Mouse (Mus musculus) limb, embryonic 13.5 days (tissue): Measurements from ENCODE around the gene Gm35549. TPM values are rescaled to one million over a fixed set of nuclear protein-coding genes. Genes with fewer than 3 reads are reported as not detected.
A peak's percentile ranks its signal among the peaks of the same experiment; 100 is the strongest.

Experiments used
- ATAC-seq: fragments of 200-750 bp; cut with Nextera tagmentation; 2 replicates; pipeline ENCODE4 v1.8.0; 2017; ENCODE audit warnings: low read depth, moderate number of reproducible peaks, moderate TSS enrichment; ENCODE audit not compliant: low FRiP score
- H3K27ac ChIP-seq: fragments of 300-500 bp; sonication (generic); 2 replicates; pipeline ENCODE4 v1.5.1; 2015; ENCODE audit warnings: inconsistent platforms, mild to moderate bottlenecking, moderate library complexity
- H3K27me3 ChIP-seq: fragments of 300-500 bp; sonication (generic); 2 replicates; pipeline ENCODE4 v1.6.1; 2015; ENCODE audit warnings: mild to moderate bottlenecking, inconsistent platforms
- H3K36me3 ChIP-seq: fragments of 300-500 bp; sonication (generic); 2 replicates; pipeline ENCODE4 v1.6.1; 2015; ENCODE audit warnings: inconsistent platforms, mild to moderate bottlenecking, moderate library complexity
- H3K4me1 ChIP-seq: fragments of 300-500 bp; sonication (generic); 2 replicates; pipeline ENCODE4 v1.6.1; 2015; ENCODE audit warnings: inconsistent platforms
- H3K4me2 ChIP-seq: fragments of 300-500 bp; sonication (generic); replicated peaks from 2 replicates; pipeline ENCODE4 v1.6.1; 2015; ENCODE audit warnings: inconsistent platforms, mild to moderate bottlenecking, moderate library complexity
- H3K4me3 ChIP-seq: fragments of 300-500 bp; sonication (generic); 2 replicates; pipeline ENCODE4 v1.5.1; 2015; ENCODE audit warnings: moderate library complexity, mild to moderate bottlenecking, inconsistent platforms
- H3K9ac ChIP-seq: fragments of 300-500 bp; sonication (generic); 2 replicates; pipeline ENCODE4 v1.6.1; 2015; ENCODE audit warnings: mild to moderate bottlenecking, inconsistent platforms
- H3K9me3 ChIP-seq: fragments of 300-500 bp; sonication (generic); 2 replicates; pipeline ENCODE4 v1.6.1; 2016; ENCODE audit warnings: inconsistent platforms
- WGBS: fragments of 180-500 bp; shearing (Covaris S2); methylation state at CpG from one replicate; pipeline ENCODE4 v1.1.7; 2015; 5-methylcytosine and 5-hydroxymethylcytosine counted together
- polyA plus RNA-seq: library from polyadenylated mRNA; unstranded; fragments of >200 nt; fragmentation: Nextera tagmentation; extraction: Ambion mirVana; gene quantifications from 2 replicates; pipeline ENCODE4 v1.2.1, GENCODE M21; 2015

Gm35549 gene
- polyA plus RNA-seq, 1 experiment from 2014 or later = 0.67 TPM

- Histone ChIP-seq H3K9me3 (no peaks in the 10 kb centered on the region), H3K4me1 (no peaks in the 10 kb centered on the region), H3K36me3 (peaks cover 71% of the 10 kb centered on the region), H3K9ac (no peak overlapping the region), H3K27me3 (no peaks in the 10 kb centered on the region), H3K27ac (no peak overlapping the region), H3K4me2 (no peak overlapping the region), H3K4me3 (no peak overlapping the region)
- 84% methylated on average over 5 of the region's 5 CpGs for WGBS
- no peak for ATAC-seq
Observed at GRCm38 (mm10) chr9:122823374-122824017, 20.3 kb downstream of the Gm35549 start.

GRCm38 (mm10) chr9:122815239-122815851 is 28.5 kb downstream of the Gm35549 start:
- Histone ChIP-seq H3K27me3 (no peaks in the 10 kb centered on the region), H3K9me3 (no peaks in the 10 kb centered on the region), H3K27ac (no peak overlapping the region), H3K36me3 (peaks cover 29% of the 10 kb centered on the region), H3K4me2 (no peak overlapping the region), H3K9ac (no peak overlapping the region), H3K4me3 (no peak overlapping the region), H3K4me1 (no peaks in the 10 kb centered on the region)
- 87% methylated on average over 4 of the region's 4 CpGs for WGBS
- ATAC-seq = no peak

DNA sequence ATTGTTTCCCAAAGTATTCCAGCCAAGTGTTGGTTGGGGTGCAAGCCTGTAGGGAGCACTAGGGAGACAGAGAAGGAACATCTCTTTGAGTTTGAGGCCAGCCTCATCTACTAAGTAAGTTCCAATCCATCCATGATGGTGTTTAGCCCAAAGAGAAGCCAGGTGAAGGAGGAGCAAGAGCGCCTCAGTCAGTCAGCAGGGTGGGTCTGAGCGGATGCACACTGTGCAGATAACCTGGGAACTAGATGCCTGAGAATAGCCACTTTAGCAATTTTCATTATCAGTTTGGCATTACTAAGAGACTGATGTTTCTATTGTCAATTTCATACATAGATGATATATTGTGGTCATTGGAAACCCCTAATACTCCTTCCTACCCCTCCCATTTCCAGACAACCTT is 29.1 kb downstream of the Gm35549 start:
- no peak overlapping the region for H3K4me2 ChIP-seq
- no peaks in the 10 kb centered on the region for H3K4me1 ChIP-seq
- no peaks in the 10 kb centered on the region for H3K9me3 ChIP-seq
- H3K9ac ChIP-seq = no peak overlapping the region
- no peak overlapping the region for H3K27ac ChIP-seq
- H3K36me3 ChIP-seq = peaks cover 24% of the 10 kb centered on the region
- no peaks in the 10 kb centered on the region for H3K27me3 ChIP-seq
- ATAC-seq = no peak
- WGBS = 98% methylated on average over 2 of the region's 2 CpGs
- no peak overlapping the region for H3K4me3 ChIP-seq

- ATAC-seq = no peak
- H3K27me3 ChIP-seq = no peaks in the 10 kb centered on the region
- H3K4me3 ChIP-seq = no peak overlapping the region
- peaks cover 29% of the 10 kb centered on the region for H3K36me3 ChIP-seq
- no peak overlapping the region for H3K27ac ChIP-seq
- H3K4me2 ChIP-seq = no peak overlapping the region
- no peaks in the 10 kb centered on the region for H3K4me1 ChIP-seq
- no peak overlapping the region for H3K9ac ChIP-seq
- 89% methylated on average over 5 of the region's 5 CpGs for WGBS
- no peaks in the 10 kb centered on the region for H3K9me3 ChIP-seq
Observed at GRCm38 (mm10) chr9:122812386-122812785, 31.4 kb downstream of the Gm35549 start.

DNA sequence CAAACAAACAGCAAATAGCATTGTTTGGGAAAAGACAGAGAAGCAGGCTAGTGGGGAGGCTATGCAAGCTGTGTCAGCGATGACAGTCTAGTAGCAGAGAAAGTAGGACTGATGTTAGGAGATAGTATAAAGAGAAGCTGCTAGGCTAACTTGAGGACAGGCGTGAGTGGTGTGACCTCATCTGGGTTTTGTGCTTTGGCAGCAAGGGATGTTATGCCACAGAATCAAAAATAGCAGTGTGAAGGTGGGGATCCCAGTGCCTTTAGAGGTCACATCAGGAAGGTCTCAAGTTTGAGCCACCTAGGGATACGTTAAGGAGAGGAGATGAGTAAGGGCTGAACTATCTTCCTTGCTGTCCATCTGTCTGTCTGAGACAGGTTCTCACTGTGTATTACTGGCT is 33.6 kb downstream of the Gm35549 start:
- 87% methylated on average over 3 of the region's 3 CpGs for WGBS
- H3K27me3 ChIP-seq = no peaks in the 10 kb centered on the region

DNA sequence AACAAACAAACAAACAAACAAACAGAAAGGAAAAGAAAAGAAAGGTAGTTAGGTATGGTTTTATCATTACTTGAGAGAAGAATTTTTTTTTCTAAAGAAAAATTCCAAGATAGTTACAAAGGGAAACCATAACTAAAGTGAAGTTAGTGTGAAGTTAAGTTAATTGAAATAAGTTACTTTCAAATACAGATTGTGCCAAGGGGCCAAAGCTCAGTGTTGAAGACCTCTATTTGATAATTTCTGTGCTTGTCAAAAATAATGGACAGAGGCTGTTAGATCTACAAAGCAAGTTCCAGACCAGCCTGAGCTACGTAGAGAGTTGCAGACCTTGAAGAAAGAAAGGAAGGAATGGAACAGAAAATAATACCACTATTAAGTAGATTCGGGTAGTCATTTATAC is 36.6 kb downstream of the Gm35549 start:
- H3K9ac ChIP-seq = no peak overlapping the region
- peaks cover 10% of the 10 kb centered on the region for H3K36me3 ChIP-seq
- 88% methylated on average over 2 of the region's 2 CpGs for WGBS
- ATAC-seq = no peak
- peaks cover 10% of the 10 kb centered on the region for H3K4me1 ChIP-seq
- no peaks in the 10 kb centered on the region for H3K9me3 ChIP-seq
- H3K27ac ChIP-seq = no peak overlapping the region
- H3K4me3 ChIP-seq = no peak overlapping the region
- no peak overlapping the region for H3K4me2 ChIP-seq
- no peaks in the 10 kb centered on the region for H3K27me3 ChIP-seq

More for the DNA sequence above, 33.6 kb downstream of the Gm35549 start:
- ATAC-seq = no peak
- no peaks in the 10 kb centered on the region for H3K9me3 ChIP-seq
- H3K4me2 ChIP-seq = no peak overlapping the region
- H3K4me3 ChIP-seq = no peak overlapping the region
- H3K9ac ChIP-seq = no peak overlapping the region
- no peak overlapping the region for H3K27ac ChIP-seq
- peaks cover 25% of the 10 kb centered on the region for H3K36me3 ChIP-seq
- peaks cover 10% of the 10 kb centered on the region for H3K4me1 ChIP-seq

GRCm38 (mm10) chr9:122805845-122806341 is 37.9 kb downstream of the Gm35549 start:
- H3K27me3 ChIP-seq = no peaks in the 10 kb centered on the region
- H3K9ac ChIP-seq = peak overlapping the region; percentile 77
- no peak for ATAC-seq
- H3K9me3 ChIP-seq = no peaks in the 10 kb centered on the region
- peaks cover 10% of the 10 kb centered on the region for H3K4me1 ChIP-seq
- peak overlapping the region; percentile 91 for H3K4me2 ChIP-seq
- peaks cover 5% of the 10 kb centered on the region for H3K36me3 ChIP-seq
- WGBS = 10% methylated on average over 10 of the region's 10 CpGs
- H3K27ac ChIP-seq = peak overlapping the region; percentile 84; the same call in 1 of the 2 replicates
- peak overlapping the region; percentile 60 for H3K4me3 ChIP-seq

GRCm38 (mm10) chr9:122805053-122805844 is 38.6 kb downstream of the Gm35549 start, which contains the start of gene Tcaim:
Gene Tcaim, plus strand, starts transcription at chr9:122805539.
- Histone ChIP-seq H3K27me3 (no peaks in the 10 kb centered on the region), H3K9ac (peak within 1 kb of the TSS; percentile 77), H3K4me1 (peaks cover 10% of the 10 kb centered on the region), H3K4me2 (peak within 1 kb of the TSS; percentile 91), H3K4me3 (peak within 1 kb of the TSS; percentile 60), H3K9me3 (no peaks in the 10 kb centered on the region), H3K36me3 (peaks cover 5% of the 10 kb centered on the region), H3K27ac (peak within 1 kb of the TSS; percentile 84)
- 7% methylated on average over 42 of the region's 42 CpGs for WGBS
- peak; percentile 99 for ATAC-seq

GRCm38 (mm10) chr9:122786534-122786933 is 57.3 kb downstream of the Gm35549 start:
- Histone ChIP-seq H3K9ac (no peak overlapping the region), H3K36me3 (no peaks in the 10 kb centered on the region), H3K9me3 (no peaks in the 10 kb centered on the region), H3K4me1 (no peaks in the 10 kb centered on the region), H3K4me2 (no peak overlapping the region), H3K4me3 (no peak overlapping the region), H3K27me3 (no peaks in the 10 kb centered on the region; the same call in 1 of the 2 replicates), H3K27ac (no peak overlapping the region)
- no peak for ATAC-seq
- WGBS = 93% methylated on average over 1 of the region's 1 CpGs

- 77% methylated on average over 5 of the region's 5 CpGs for WGBS
- H3K4me1 ChIP-seq = no peaks in the 10 kb centered on the region
- no peaks in the 10 kb centered on the region; the same call in 1 of the 2 replicates for H3K27me3 ChIP-seq
- H3K36me3 ChIP-seq = no peaks in the 10 kb centered on the region
- no peaks in the 10 kb centered on the region for H3K9me3 ChIP-seq
- no peak overlapping the region for H3K27ac ChIP-seq
- no peak for ATAC-seq
- no peak overlapping the region for H3K4me2 ChIP-seq
- H3K4me3 ChIP-seq = no peak overlapping the region
- no peak overlapping the region for H3K9ac ChIP-seq
Observed at GRCm38 (mm10) chr9:122785231-122785630, 58.6 kb downstream of the Gm35549 start.
